Mouse (Mus musculus) heart, embryonic 13.5 days (tissue): ENCODE results near the gene Atp5d. TPM values are rescaled to one million over a fixed set of nuclear protein-coding genes. Genes with fewer than 3 reads are reported as not detected.

Experiments
- ATAC-seq: fragments of 200-750 bp; cut with Nextera tagmentation; 2 replicates; pipeline ENCODE4 v1.8.0; 2017; ENCODE audit warnings: moderate TSS enrichment; ENCODE audit not compliant: insufficient number of reproducible peaks, low FRiP score, low TSS enrichment; ENCODE audit errors: extremely low read depth
- H3K27ac ChIP-seq: fragments of 300-500 bp; sonication (generic); replicated peaks from 2 replicates; pipeline ENCODE4 v1.5.1; 2015; ENCODE audit warnings: moderate library complexity, mild to moderate bottlenecking, inconsistent platforms
- H3K27me3 ChIP-seq: fragments of 300-500 bp; sonication (generic); replicated peaks from 2 replicates; pipeline ENCODE4 v1.6.1; 2015; ENCODE audit warnings: mild to moderate bottlenecking, inconsistent platforms
- H3K36me3 ChIP-seq: fragments of 300-500 bp; sonication (generic); 2 replicates; pipeline ENCODE4 v1.6.1; 2015; ENCODE audit warnings: mild to moderate bottlenecking, inconsistent platforms
- H3K4me1 ChIP-seq: fragments of 300-500 bp; sonication (generic); 2 replicates; pipeline ENCODE4 v1.6.1; 2015; ENCODE audit warnings: inconsistent platforms
- H3K4me2 ChIP-seq: fragments of 300-500 bp; sonication (generic); 2 replicates; pipeline ENCODE4 v1.6.1; 2015; ENCODE audit warnings: inconsistent platforms, mild to moderate bottlenecking, moderate library complexity
- H3K4me3 ChIP-seq: fragments of 300-500 bp; sonication (generic); 2 replicates; pipeline ENCODE4 v1.5.1; 2015; ENCODE audit warnings: moderate library complexity, mild to moderate bottlenecking, inconsistent platforms
- H3K9ac ChIP-seq: fragments of 300-500 bp; sonication (generic); 2 replicates; pipeline ENCODE4 v1.6.1; 2015; ENCODE audit warnings: inconsistent platforms, mild to moderate bottlenecking, moderate library complexity
- H3K9me3 ChIP-seq: fragments of 300-500 bp; sonication (generic); 2 replicates; pipeline ENCODE4 v1.6.1; 2016; ENCODE audit warnings: inconsistent platforms
- WGBS: fragments of 180-500 bp; shearing (Covaris S2); methylation state at CpG from one replicate; pipeline ENCODE4 v1.1.7; 2015; ENCODE audit warnings: mixed read lengths; 5-methylcytosine and 5-hydroxymethylcytosine counted together
- polyA plus RNA-seq: library from polyadenylated mRNA; unstranded; fragments of >200 nt; fragmentation: Nextera tagmentation; extraction: Ambion mirVana; gene quantifications from 2 replicates; pipeline ENCODE4 v1.2.1, GENCODE M21; 2015

The Atp5d gene
- polyA plus RNA-seq, 1 experiment from 2014 or later = 808 TPM

DNA sequence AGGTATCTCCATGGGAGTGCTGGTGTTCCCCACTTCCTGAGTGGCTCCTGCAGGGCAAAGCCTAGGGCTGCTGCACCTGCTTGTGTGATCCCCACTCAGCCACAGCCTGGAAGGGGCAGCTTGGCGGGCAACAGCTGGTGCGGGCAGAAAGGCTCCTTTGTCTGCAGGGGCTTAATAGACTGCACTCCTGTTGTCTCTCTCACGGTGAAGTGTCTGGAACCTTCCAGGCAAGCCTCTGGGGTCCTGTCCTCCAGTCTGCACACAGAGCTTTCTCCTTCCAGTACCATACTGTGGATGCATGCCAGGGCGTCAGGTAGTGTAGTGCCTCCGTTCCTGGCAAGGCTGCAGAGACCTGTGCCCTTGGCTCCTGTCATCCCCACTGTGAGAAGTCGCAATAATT is 19.9 kb upstream of the Atp5d start:
- Histone ChIP-seq H3K9me3 (no peaks in the 10 kb centered on the region), H3K36me3 (peaks cover 62% of the 10 kb centered on the region), H3K4me1 (peaks cover 61% of the 10 kb centered on the region), H3K27me3 (no peaks in the 10 kb centered on the region), H3K4me2 (peak overlapping the region; percentile 84), H3K9ac (peak overlapping the region; percentile 97), H3K4me3 (peak overlapping the region; percentile 96), H3K27ac (no peak overlapping the region)
- ATAC-seq = no peak
- 74% methylated on average over 6 of the region's 6 CpGs for WGBS

- Histone ChIP-seq H3K27me3 (no peaks in the 10 kb centered on the region), H3K4me3 (no peak overlapping the region), H3K4me1 (peaks cover 61% of the 10 kb centered on the region), H3K27ac (0 out of 2 replicates have a peak overlapping the region, but pooled peaks have one; percentile 1), H3K36me3 (peaks cover 74% of the 10 kb centered on the region), H3K9ac (peak overlapping the region; percentile 25), H3K4me2 (peak overlapping the region; percentile 84; the same call in 1 of the 2 replicates), H3K9me3 (no peaks in the 10 kb centered on the region)
- WGBS = 66% methylated on average over 2 of the region's 2 CpGs
- ATAC-seq = no peak
Measured at GRCm38 (mm10) chr10:80120146-80120545, 18.3 kb upstream of the Atp5d start.

GRCm38 (mm10) chr10:80121639-80122038 is 16.8 kb upstream of the Atp5d start:
- no peak overlapping the region for H3K9ac ChIP-seq
- H3K4me1 ChIP-seq = peaks cover 60% of the 10 kb centered on the region
- H3K9me3 ChIP-seq = no peaks in the 10 kb centered on the region
- no peak overlapping the region; the same call in 1 of the 2 replicates for H3K4me3 ChIP-seq
- H3K27ac ChIP-seq = no peak overlapping the region
- peaks cover 89% of the 10 kb centered on the region for H3K36me3 ChIP-seq
- H3K27me3 ChIP-seq = no peaks in the 10 kb centered on the region
- WGBS = 67% methylated on average over 2 of the region's 2 CpGs
- no peak overlapping the region for H3K4me2 ChIP-seq
- ATAC-seq = no peak

DNA sequence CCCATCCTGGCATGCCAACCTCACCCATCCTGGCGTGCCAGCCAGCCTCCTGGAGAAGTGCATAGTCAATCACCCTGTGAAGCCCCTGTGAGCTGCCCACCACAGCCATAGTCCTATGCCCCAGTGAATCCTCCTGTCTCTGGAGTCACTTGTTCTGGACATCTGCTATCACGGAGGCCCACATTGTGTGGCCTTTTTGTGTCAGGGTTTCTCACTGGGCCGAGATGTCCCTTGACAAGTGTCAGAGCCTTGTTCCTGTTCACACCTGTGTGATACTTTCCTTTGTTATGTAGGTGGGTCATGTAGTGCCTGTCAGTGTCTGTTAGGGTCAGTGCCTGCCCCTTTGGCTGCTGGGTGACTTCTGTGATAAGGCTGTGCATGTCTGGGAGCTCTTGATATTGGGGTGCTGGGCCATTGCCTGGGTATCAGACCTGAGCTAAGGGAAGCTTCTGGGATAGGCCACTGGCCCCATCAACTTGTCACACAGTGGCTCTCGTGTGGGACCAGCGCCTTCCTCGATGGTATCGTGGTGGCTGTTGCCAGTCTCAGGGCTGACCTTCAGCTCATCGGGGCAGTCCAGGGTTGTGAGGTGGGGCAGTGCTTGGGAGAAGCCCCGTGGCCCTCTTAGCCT is 14.4 kb upstream of the Atp5d start:
- no peak for ATAC-seq

GRCm38 (mm10) chr10:80127920-80128319 is 10.5 kb upstream of the Atp5d start:
- Histone ChIP-seq H3K27ac (no peak overlapping the region), H3K27me3 (peaks cover 5% of the 10 kb centered on the region; the same call in 1 of the 2 replicates), H3K4me1 (peaks cover 30% of the 10 kb centered on the region), H3K4me3 (no peak overlapping the region), H3K4me2 (no peak overlapping the region), H3K9me3 (no peaks in the 10 kb centered on the region), H3K9ac (no peak overlapping the region), H3K36me3 (peaks cover 97% of the 10 kb centered on the region)
- ATAC-seq = no peak
- WGBS = 94% methylated on average over 8 of the region's 8 CpGs

More for the DNA sequence above, 14.4 kb upstream of the Atp5d start:
- Histone ChIP-seq H3K9me3 (no peaks in the 10 kb centered on the region), H3K36me3 (peaks cover 96% of the 10 kb centered on the region), H3K27ac (no peak overlapping the region), H3K27me3 (no peaks in the 10 kb centered on the region), H3K4me3 (no peak overlapping the region), H3K4me2 (peak overlapping the region; percentile 11; the same call in 1 of the 2 replicates), H3K9ac (peak overlapping the region; percentile 61; the same call in 1 of the 2 replicates), H3K4me1 (peaks cover 36% of the 10 kb centered on the region)
- 84% methylated on average over 9 of the region's 9 CpGs for WGBS

DNA sequence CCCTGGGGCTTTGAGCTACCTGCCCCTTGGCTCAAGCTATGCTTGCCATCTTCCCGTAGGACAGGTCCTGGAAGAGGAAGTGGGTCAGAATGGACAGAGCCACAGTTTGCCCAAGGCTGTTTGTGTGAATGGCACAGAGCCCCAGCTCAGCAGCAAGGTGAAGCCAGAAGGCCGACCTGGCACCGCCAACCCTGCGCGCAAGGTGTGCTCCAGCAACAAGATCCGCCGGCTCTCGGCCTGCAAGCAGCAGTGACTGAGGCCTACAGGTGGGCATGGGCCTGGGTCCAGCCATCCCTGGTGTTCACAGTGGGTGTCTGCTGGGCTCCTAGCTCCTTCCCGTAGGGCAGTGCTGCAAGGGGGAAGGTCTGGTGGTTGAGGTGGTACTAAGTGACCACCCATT is 8.6 kb upstream of the Atp5d start:
- Histone ChIP-seq H3K36me3 (peaks cover 85% of the 10 kb centered on the region), H3K9me3 (no peaks in the 10 kb centered on the region), H3K27ac (no peak overlapping the region), H3K4me3 (no peak overlapping the region), H3K4me1 (peaks cover 32% of the 10 kb centered on the region), H3K4me2 (no peak overlapping the region), H3K27me3 (peaks cover 11% of the 10 kb centered on the region), H3K9ac (no peak overlapping the region)
- no peak for ATAC-seq
- 93% methylated on average over 9 of the region's 9 CpGs for WGBS

GRCm38 (mm10) chr10:80130403-80131031 is 7.9 kb upstream of the Atp5d start:
- 83% methylated on average over 18 of the region's 18 CpGs for whole genome bisulfite sequencing
- Histone ChIP-seq H3K9me3 (no peaks in the 10 kb centered on the region), H3K4me3 (no peak overlapping the region), H3K27ac (no peak overlapping the region), H3K4me2 (no peak overlapping the region), H3K36me3 (peaks cover 81% of the 10 kb centered on the region), H3K27me3 (peaks cover 18% of the 10 kb centered on the region), H3K4me1 (peaks cover 32% of the 10 kb centered on the region), H3K9ac (0 out of 2 replicates have a peak overlapping the region, but pooled peaks have one; percentile 59)
- no peak for ATAC-seq

GRCm38 (mm10) chr10:80131316-80131951 is 7.0 kb upstream of the Atp5d start:
- no peak for ATAC-seq
- Histone ChIP-seq H3K4me3 (peak overlapping the region; percentile 20), H3K36me3 (peaks cover 72% of the 10 kb centered on the region), H3K9ac (peak overlapping the region; percentile 59), H3K4me2 (peak overlapping the region; percentile 55), H3K27me3 (peaks cover 27% of the 10 kb centered on the region), H3K4me1 (peaks cover 33% of the 10 kb centered on the region), H3K9me3 (no peaks in the 10 kb centered on the region), H3K27ac (no peak overlapping the region)
- WGBS = 24% methylated on average over 55 of the region's 55 CpGs

GRCm38 (mm10) chr10:80131952-80132350 is 6.5 kb upstream of the Atp5d start:
- Histone ChIP-seq H3K4me1 (peaks cover 38% of the 10 kb centered on the region), H3K36me3 (peaks cover 66% of the 10 kb centered on the region), H3K27me3 (peaks cover 32% of the 10 kb centered on the region), H3K9me3 (no peaks in the 10 kb centered on the region), H3K4me2 (peak overlapping the region; percentile 55), H3K27ac (no peak overlapping the region), H3K9ac (peak overlapping the region; percentile 59), H3K4me3 (peak overlapping the region; percentile 20)
- no peak for ATAC-seq
- 45% methylated on average over 27 of the region's 27 CpGs for WGBS

- Histone ChIP-seq H3K27ac (peak overlapping the region; percentile 13; the same call in 1 of the 2 replicates), H3K27me3 (peaks cover 46% of the 10 kb centered on the region), H3K36me3 (peaks cover 52% of the 10 kb centered on the region), H3K9ac (peak overlapping the region; percentile 20; the same call in 1 of the 2 replicates), H3K4me3 (no peak overlapping the region), H3K9me3 (no peaks in the 10 kb centered on the region), H3K4me1 (peaks cover 52% of the 10 kb centered on the region), H3K4me2 (no peak overlapping the region)
- WGBS = 57% methylated on average over 8 of the region's 8 CpGs
- no peak for ATAC-seq
Measured at GRCm38 (mm10) chr10:80133226-80133849, 5.1 kb upstream of the Atp5d start.

- H3K27me3 ChIP-seq = peaks cover 54% of the 10 kb centered on the region
- no peaks in the 10 kb centered on the region for H3K9me3 ChIP-seq
- H3K36me3 ChIP-seq = peaks cover 42% of the 10 kb centered on the region
- 77% methylated on average over 9 of the region's 9 CpGs for WGBS
- H3K27ac ChIP-seq = no peak overlapping the region
- ATAC-seq = no peak
- H3K9ac ChIP-seq = no peak overlapping the region
- H3K4me2 ChIP-seq = no peak overlapping the region
- H3K4me3 ChIP-seq = no peak overlapping the region
- H3K4me1 ChIP-seq = peaks cover 61% of the 10 kb centered on the region
Measured at GRCm38 (mm10) chr10:80134421-80134820, 4.0 kb upstream of the Atp5d start.
